18 mouse cellular contexts compared by ENCODE assay signal in the genomic region with DNA sequence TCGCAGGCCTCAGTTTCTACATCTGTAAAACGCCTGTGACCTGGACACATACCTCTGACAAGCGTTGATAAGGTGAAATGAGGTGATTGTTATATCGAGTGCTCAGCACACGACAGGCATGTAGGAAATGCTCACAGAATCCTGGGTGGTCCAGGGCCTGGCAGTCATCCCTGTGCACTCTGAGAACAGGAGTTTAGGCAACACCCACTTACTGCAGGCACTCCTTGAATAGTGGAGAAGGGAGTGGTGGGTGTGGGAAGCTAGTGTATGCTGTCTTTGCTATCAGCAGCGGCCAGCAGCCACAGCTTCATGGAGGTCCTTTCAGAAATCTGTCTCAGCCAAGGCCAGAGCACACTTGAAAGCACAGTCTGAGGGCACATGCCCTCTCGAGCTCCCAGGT.
"Had no signal": no experiment of that assay in that cellular context is flagged by ENCODE, and none has a peak within 500 bp of the region (broad histone marks: within the 10 kb centered on the region; RNA-seq: fewer than 3 reads in every experiment).

No protein-coding gene starts in this region.

- H3K9me3 ChIP-seq: intestine, embryonic 15.5 days; kidney, embryonic 15.5 days; liver, embryonic 15.5 days; midbrain, embryonic 12.5 days; neural tube, embryonic 13.5 days; stomach, embryonic 15.5 days had no signal

- H3K9ac ChIP-seq: intestine, embryonic 15.5 days; kidney, embryonic 15.5 days; liver, embryonic 15.5 days; midbrain, embryonic 12.5 days; neural tube, embryonic 13.5 days; stomach, embryonic 15.5 days had no signal

- H3K27me3 ChIP-seq: intestine, embryonic 15.5 days; kidney, embryonic 15.5 days; liver, embryonic 15.5 days; midbrain, embryonic 12.5 days; neural tube, embryonic 13.5 days; stomach, embryonic 15.5 days had no signal

- H3K4me3 ChIP-seq: intestine, embryonic 15.5 days; kidney, embryonic 15.5 days; liver, embryonic 15.5 days; midbrain, embryonic 12.5 days; myocyte; neural tube, embryonic 13.5 days; stomach, embryonic 15.5 days had no signal

- ATAC-seq: intestine, embryonic 15.5 days; midbrain, embryonic 16.5 days had no signal

- H3K36me3 ChIP-seq: intestine, embryonic 15.5 days; kidney, embryonic 15.5 days; liver, embryonic 15.5 days; midbrain, embryonic 12.5 days; neural tube, embryonic 13.5 days; stomach, embryonic 15.5 days had no signal

- H3K4me1 ChIP-seq: intestine, embryonic 15.5 days; liver, embryonic 15.5 days; stomach, embryonic 15.5 days had no signal

- H3K4me2 ChIP-seq: intestine, embryonic 15.5 days; kidney, embryonic 15.5 days; liver, embryonic 15.5 days; midbrain, embryonic 12.5 days; neural tube, embryonic 13.5 days; stomach, embryonic 15.5 days had no signal

- H3K27ac ChIP-seq: intestine, embryonic 15.5 days; kidney, embryonic 15.5 days; liver, embryonic 15.5 days; macrophage; midbrain, embryonic 12.5 days; neural tube, embryonic 13.5 days; stomach, embryonic 15.5 days had no signal

- DNase-seq: kidney, adult 11 months; kidney, adult 8-10 months; kidney, postnatal 10 days; kidney, postnatal 36 days; left cerebral cortex, postnatal 4 days; lung, postnatal 14 days; right cerebral cortex, postnatal 14 days; spleen, adult 18-20 months; thymus, postnatal 25 days had no signal
